Mouse (Mus musculus) small intestine, adult 2 months (tissue): ENCODE data around the gene Nup98.
A peak's percentile ranks its signal among the peaks of the same experiment; 100 is the strongest.

Source experiments
- CTCF ChIP-seq: fragments of 200-500 bp; IDR thresholded peaks from 2 replicates; pipeline ENCODE4 v1.5.1; 2012; ENCODE audit warnings: low read depth, mild to moderate bottlenecking, control low read depth, inconsistent platforms, low read length, moderate library complexity, mixed read lengths; ENCODE audit not compliant: insufficient replicate concordance, insufficient read length; ENCODE audit errors: extremely low read depth
- POLR2A ChIP-seq: fragments of 200-500 bp; IDR thresholded peaks from 2 replicates; pipeline ENCODE4 v1.6.1; 2012; ENCODE audit warnings: low read depth, mild to moderate bottlenecking, control low read depth, inconsistent platforms, low read length, moderate library complexity

- peak; percentile 68; the same call in 1 of the 2 replicates for TF ChIP-seq CTCF
- TF ChIP-seq POLR2A, result no peak
Observed at GRCm38 (mm10) chr7:102076714-102077296, 133.2 kb downstream of the Nup98 start.
